Mouse (Mus musculus) heart, adult 2 months (tissue): ENCODE data around the gene Mfsd2a.

Experiments used
- EP300 ChIP-seq: fragments of 200-500 bp; IDR thresholded peaks from 2 replicates; pipeline ENCODE4 v1.6.1; 2011; ENCODE audit warnings: low read depth, low read length, control low read depth; ENCODE audit not compliant: insufficient read depth
- POLR2A ChIP-seq: fragments of 200-500 bp; IDR thresholded peaks from 2 replicates; pipeline ENCODE4 v1.6.1; 2011; ENCODE audit warnings: mild to moderate bottlenecking, low read depth, low read length, control low read depth; ENCODE audit not compliant: insufficient read depth

DNA sequence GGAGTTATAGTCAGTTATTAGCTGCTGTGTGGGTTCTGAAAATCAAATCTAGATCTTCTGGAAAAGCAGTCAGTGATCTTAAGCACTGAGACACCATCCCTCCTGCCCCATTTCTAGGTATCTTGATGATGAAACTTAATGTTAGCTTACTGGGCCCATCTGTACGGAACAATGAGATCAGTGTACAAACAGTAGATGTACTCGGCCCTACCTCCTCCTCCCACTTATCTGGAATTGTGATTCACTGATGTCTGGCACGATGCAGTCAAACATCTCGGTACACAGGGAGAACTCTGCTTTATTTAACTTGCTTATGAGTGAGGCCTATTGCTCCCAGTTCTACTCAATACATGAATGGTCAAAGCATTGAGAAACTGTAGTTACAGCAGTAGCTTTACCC, 45.0 kb downstream of the Mfsd2a start:
- TF ChIP-seq EP300 = no peak
- no peak for TF ChIP-seq POLR2A
